ENCODE assay signal across 14 mouse cellular contexts in the genomic region with DNA sequence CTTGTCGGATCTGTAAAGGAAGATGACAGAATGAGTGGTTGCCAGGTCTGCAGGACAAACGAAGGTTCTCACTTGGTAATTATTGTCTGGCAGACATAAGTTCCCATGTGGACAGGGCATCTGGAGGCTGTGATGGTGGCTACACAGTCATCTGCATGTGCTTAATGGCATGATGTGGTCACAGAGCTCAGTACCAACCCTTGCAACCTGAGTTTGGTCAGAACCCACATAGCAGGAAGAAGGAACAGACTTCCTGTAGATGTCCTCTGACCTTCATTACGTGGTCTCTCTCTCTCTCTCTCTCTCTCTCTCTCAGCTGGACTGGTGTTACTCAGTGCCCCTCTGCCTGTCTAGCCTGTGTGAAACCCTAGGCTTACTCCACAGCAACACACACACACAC.
"Had no signal": no experiment of that assay in that cellular context is flagged by ENCODE, and none has a peak within 500 bp of the region (broad histone marks: within the 10 kb centered on the region; RNA-seq: fewer than 3 reads in every experiment).

No protein-coding gene starts in this region.

- DNase-seq: kidney, adult 2 months; kidney, postnatal 25 days; layer of hippocampus, adult 9-11 months; liver; liver, embryonic 13.5 days; lung, adult 2 months; lung, postnatal 14 days; lung, postnatal 4 days; midbrain, embryonic 14.5 days had no signal

- H3K4me3 ChIP-seq: layer of hippocampus, adult 2 months; limb, embryonic 10.5 days; limb, embryonic 13.5 days; liver, embryonic 13.5 days had no signal

- H3K4me1 ChIP-seq: limb, embryonic 10.5 days; limb, embryonic 13.5 days had no signal

- H3K27ac ChIP-seq: kidney, postnatal 0 days; layer of hippocampus, adult 2 months; limb, embryonic 10.5 days; limb, embryonic 13.5 days; liver, embryonic 13.5 days had no signal

- H3K27me3 ChIP-seq: limb, embryonic 13.5 days; liver, embryonic 13.5 days; megakaryocyte, embryonic 14.5 days had no signal
